Mouse (Mus musculus) bone marrow macrophage, adult 2 months (primary cell): ENCODE measurements around the gene Cfap126. TPM values are rescaled to one million over a fixed set of nuclear protein-coding genes. Genes with fewer than 3 reads are reported as not detected.
A peak's percentile ranks its signal among the peaks of the same experiment; 100 is the strongest.

Source experiments
- H3K27ac ChIP-seq: 2 replicates; pipeline ENCODE4 v1.5.1; 2012; ENCODE audit warnings: low read depth, low read length; ENCODE audit not compliant: insufficient read depth
- H3K4me1 ChIP-seq: 2 replicates; pipeline ENCODE4 v1.6.1; 2012; ENCODE audit warnings: low read length; ENCODE audit not compliant: control insufficient read depth, insufficient read depth
- H3K4me3 ChIP-seq: 2 replicates; pipeline ENCODE4 v1.5.1; 2012; ENCODE audit warnings: mild to moderate bottlenecking, low read length, moderate library complexity; ENCODE audit not compliant: insufficient read depth
- CTCF ChIP-seq: IDR thresholded peaks from 2 replicates; pipeline ENCODE4 v1.5.1; 2012; ENCODE audit warnings: low read depth, mild to moderate bottlenecking, low read length, moderate library complexity
- POLR2A ChIP-seq: IDR thresholded peaks from 2 replicates; pipeline ENCODE4 v1.6.1; 2012; ENCODE audit warnings: mild to moderate bottlenecking, low read depth, low read length, borderline replicate concordance
- polyA plus RNA-seq: library from polyadenylated mRNA; stranded (reverse); fragments of >200 nt; gene quantifications from 2 replicates; pipeline ENCODE4 v1.2.4, GENCODE M21; 2012; ENCODE audit not compliant: missing spikeins, insufficient read depth, insufficient read length

Gene Cfap126
- polyA plus RNA-seq, 1 experiment, result 4.5 TPM

- Histone ChIP-seq H3K4me3 (no peak overlapping the region), H3K4me1 (peaks cover 7% of the 10 kb centered on the region; the same call in 1 of the 2 replicates), H3K27ac (no peak overlapping the region)
- no peak for TF ChIP-seq POLR2A
- no peak for TF ChIP-seq CTCF
Observed at GRCm38 (mm10) chr1:171101033-171101432, 12.7 kb upstream of the Cfap126 start.

- TF ChIP-seq POLR2A, result 0 out of 2 replicates have a peak, but pooled peaks have one; percentile 31
- no peak for TF ChIP-seq CTCF
- Histone ChIP-seq H3K27ac (no peak overlapping the region), H3K4me3 (peak overlapping the region; percentile 81), H3K4me1 (peaks cover 7% of the 10 kb centered on the region; the same call in 1 of the 2 replicates)
Observed at GRCm38 (mm10) chr1:171101733-171102546, 11.8 kb upstream of the Cfap126 start.

GRCm38 (mm10) chr1:171102547-171103177 is 11.1 kb upstream of the Cfap126 start:
- H3K4me1 ChIP-seq, result peaks cover 7% of the 10 kb centered on the region; the same call in 1 of the 2 replicates
- H3K4me3 ChIP-seq, result peak overlapping the region; percentile 81
- TF ChIP-seq POLR2A (no peak), CTCF (no peak)
- no peak overlapping the region for H3K27ac ChIP-seq

- TF ChIP-seq CTCF, result no peak
- no peak for TF ChIP-seq POLR2A
- peaks cover 7% of the 10 kb centered on the region; the same call in 1 of the 2 replicates for H3K4me1 ChIP-seq
- H3K27ac ChIP-seq, result no peak overlapping the region
- peak overlapping the region; percentile 61 for H3K4me3 ChIP-seq
Observed at GRCm38 (mm10) chr1:171103179-171103840, 10.4 kb upstream of the Cfap126 start.

GRCm38 (mm10) chr1:171105226-171105625 is 8.5 kb upstream of the Cfap126 start:
- H3K27ac ChIP-seq, result no peak overlapping the region
- H3K4me1 ChIP-seq, result peaks cover 7% of the 10 kb centered on the region; the same call in 1 of the 2 replicates
- TF ChIP-seq POLR2A (no peak), CTCF (no peak)
- no peak overlapping the region for H3K4me3 ChIP-seq

GRCm38 (mm10) chr1:171109620-171110019 is 4.1 kb upstream of the Cfap126 start:
- TF ChIP-seq POLR2A, result no peak
- TF ChIP-seq CTCF, result no peak
- Histone ChIP-seq H3K4me3 (no peak overlapping the region), H3K4me1 (peaks cover 13% of the 10 kb centered on the region), H3K27ac (no peak overlapping the region)

GRCm38 (mm10) chr1:171110659-171111019 is 3.1 kb upstream of the Cfap126 start:
- TF ChIP-seq POLR2A, result no peak
- TF ChIP-seq CTCF, result no peak
- H3K27ac ChIP-seq, result no peak overlapping the region
- H3K4me3 ChIP-seq, result peak overlapping the region; percentile 62
- H3K4me1 ChIP-seq, result peaks cover 15% of the 10 kb centered on the region

GRCm38 (mm10) chr1:171111020-171111780 is 2.5 kb upstream of the Cfap126 start:
- peak; percentile 84 for TF ChIP-seq CTCF
- no peak for TF ChIP-seq POLR2A
- Histone ChIP-seq H3K4me1 (peaks cover 15% of the 10 kb centered on the region), H3K27ac (peak overlapping the region; percentile 74), H3K4me3 (peak overlapping the region; percentile 62)
